Mouse (Mus musculus) cortical plate, adult 2 months (tissue): ENCODE data around the gene Bend5. TPM values are rescaled to one million over a fixed set of nuclear protein-coding genes. Genes with fewer than 3 reads are reported as not detected.
A peak's percentile ranks its signal among the peaks of the same experiment; 100 is the strongest.

Experiments used
- H3K27ac ChIP-seq: fragments of 200-500 bp; 2 replicates; pipeline ENCODE4 v1.5.1; 2012; ENCODE audit warnings: low read length, control low read depth, inconsistent platforms; ENCODE audit not compliant: insufficient read depth
- H3K4me1 ChIP-seq: fragments of 200-500 bp; 2 replicates; pipeline ENCODE4 v1.6.1; 2011; ENCODE audit warnings: low read length; ENCODE audit not compliant: control insufficient read depth, insufficient read depth
- H3K4me3 ChIP-seq: fragments of 200-500 bp; 2 replicates; pipeline ENCODE4 v1.5.1; 2011; ENCODE audit warnings: mild to moderate bottlenecking, low read length, control low read depth; ENCODE audit not compliant: insufficient read depth
- CTCF ChIP-seq: fragments of 200-500 bp; IDR thresholded peaks from 2 replicates; pipeline ENCODE4 v1.5.1; 2011; ENCODE audit warnings: mild to moderate bottlenecking, control low read depth, low read length; ENCODE audit not compliant: insufficient read depth; ENCODE audit errors: extremely low read depth
- POLR2A ChIP-seq: fragments of 200-500 bp; IDR thresholded peaks from 2 replicates; pipeline ENCODE4 v1.6.1; 2011; ENCODE audit warnings: mild to moderate bottlenecking, low read length, control low read depth; ENCODE audit not compliant: insufficient read depth; ENCODE audit errors: extremely low read depth
- polyA plus RNA-seq: library from polyadenylated mRNA; depleted of rRNA; stranded (reverse); fragments of >200 nt; gene quantifications from 2 replicates; pipeline ENCODE4 v1.2.3, GENCODE M21; 2012; rRNA removed

Bend5 gene
- 15.5 and 16.5 TPM in 2 replicates for polyA plus RNA-seq

- peak within 1 kb of the TSS; percentile 53 for H3K4me3 ChIP-seq
- H3K4me1 ChIP-seq: no peaks in the 10 kb centered on the region; the same call in 1 of the 2 replicates
- H3K27ac ChIP-seq: peak within 1 kb of the TSS; percentile 86; the same call in 1 of the 2 replicates
- TF ChIP-seq POLR2A: 0 out of 2 replicates have a peak, but pooled peaks have one; percentile 25
- TF ChIP-seq CTCF: no peak
Measured at GRCm38 (mm10) chr4:111414818-111415488, at the start of gene Bend5. Gene Bend5, plus strand, starts transcription at chr4:111415006.

GRCm38 (mm10) chr4:111367771-111368170 lies 47.0 kb upstream of the Bend5 start:
- no peak for TF ChIP-seq POLR2A
- TF ChIP-seq CTCF: no peak
- Histone ChIP-seq H3K4me3 (no peak overlapping the region), H3K27ac (no peak overlapping the region), H3K4me1 (peaks cover 2% of the 10 kb centered on the region; the same call in 1 of the 2 replicates)

GRCm38 (mm10) chr4:111377159-111377558 lies 37.6 kb upstream of the Bend5 start:
- TF ChIP-seq CTCF (no peak), POLR2A (no peak)
- H3K27ac ChIP-seq: no peak overlapping the region
- no peaks in the 10 kb centered on the region for H3K4me1 ChIP-seq
- H3K4me3 ChIP-seq: no peak overlapping the region

GRCm38 (mm10) chr4:111378071-111378470 lies 36.7 kb upstream of the Bend5 start:
- TF ChIP-seq CTCF (no peak), POLR2A (no peak)
- H3K4me1 ChIP-seq: no peaks in the 10 kb centered on the region
- H3K27ac ChIP-seq: no peak overlapping the region
- no peak overlapping the region for H3K4me3 ChIP-seq

GRCm38 (mm10) chr4:111383101-111383500 lies 31.7 kb upstream of the Bend5 start:
- no peak overlapping the region for H3K27ac ChIP-seq

GRCm38 (mm10) chr4:111390736-111391135 lies 24.1 kb upstream of the Bend5 start:
- no peaks in the 10 kb centered on the region for H3K4me1 ChIP-seq
- H3K27ac ChIP-seq: no peak overlapping the region
- no peak for TF ChIP-seq CTCF
- no peak overlapping the region for H3K4me3 ChIP-seq

More at GRCm38 (mm10) chr4:111383101-111383500, 31.7 kb upstream of the Bend5 start:
- H3K4me3 ChIP-seq: no peak overlapping the region
- H3K4me1 ChIP-seq: no peaks in the 10 kb centered on the region
- TF ChIP-seq CTCF (no peak), POLR2A (no peak)

- no peak overlapping the region for H3K27ac ChIP-seq
- no peak for TF ChIP-seq CTCF
- TF ChIP-seq POLR2A: no peak
- peaks cover 2% of the 10 kb centered on the region; the same call in 1 of the 2 replicates for H3K4me1 ChIP-seq
- no peak overlapping the region for H3K4me3 ChIP-seq
Measured at GRCm38 (mm10) chr4:111399784-111400183, 15.0 kb upstream of the Bend5 start.

GRCm38 (mm10) chr4:111400676-111401075 lies 14.1 kb upstream of the Bend5 start:
- no peak for TF ChIP-seq POLR2A
- no peak for TF ChIP-seq CTCF
- Histone ChIP-seq H3K4me1 (peaks cover 2% of the 10 kb centered on the region; the same call in 1 of the 2 replicates), H3K4me3 (no peak overlapping the region), H3K27ac (no peak overlapping the region)

- TF ChIP-seq POLR2A (no peak), CTCF (no peak)
- H3K27ac ChIP-seq: peak overlapping the region; percentile 90
- H3K4me1 ChIP-seq: peaks cover 2% of the 10 kb centered on the region; the same call in 1 of the 2 replicates
- no peak overlapping the region for H3K4me3 ChIP-seq
Measured at GRCm38 (mm10) chr4:111403243-111403642, 11.6 kb upstream of the Bend5 start.

- Histone ChIP-seq H3K4me3 (no peak overlapping the region), H3K4me1 (no peaks in the 10 kb centered on the region; the same call in 1 of the 2 replicates), H3K27ac (no peak overlapping the region)
- no peak for TF ChIP-seq POLR2A
- no peak for TF ChIP-seq CTCF
Measured at GRCm38 (mm10) chr4:111410731-111411130, 4.1 kb upstream of the Bend5 start.

GRCm38 (mm10) chr4:111414399-111414798 lies 407 bp upstream of the Bend5 start:
- H3K4me1 ChIP-seq: no peaks in the 10 kb centered on the region; the same call in 1 of the 2 replicates
- H3K27ac ChIP-seq: no peak overlapping the region
- H3K4me3 ChIP-seq: peak overlapping the region; percentile 53
- TF ChIP-seq POLR2A: no peak
- no peak for TF ChIP-seq CTCF
